8 mouse cellular contexts compared by ENCODE assay signal in genomic region chr13:24602978-24603377, GRCm38 (mm10). TPM values are rescaled to one million over a fixed set of nuclear protein-coding genes. Genes with fewer than 3 reads are reported as not detected.
DNase-seq lines count a peak whose midpoint lies in the region; ATAC-seq lines count a peak whose summit lies in the region.

No protein-coding gene starts in this region.

- H3K4me1 ChIP-seq in stomach, embryonic 14.5 days (ENCODE audit: control insufficient read depth, insufficient read depth, low read length): peaks cover 20% of the 10 kb centered on the region; the same call in 1 of the 2 replicates

- peak; percentile 24 for DNase-seq in adrenal gland, adult 8-10 months
- DNase-seq in adrenal gland, postnatal 4 days (ENCODE audit: low spot score in 2 of 2): no peak
- DNase-seq in heart, postnatal 10 days: peak; percentile 78 to 85
- DNase-seq in lung, adult 18-20 months: peak; percentile 67 to 77
- no peak for DNase-seq in layer of hippocampus, postnatal 36 days
- no peak for DNase-seq in ovary, postnatal 14 days (ENCODE audit: low spot score)

- ATAC-seq in common myeloid progenitor, adult 5-6 weeks (replicated peaks; ENCODE audit: low read depth, poor library complexity, severe bottlenecking): peak; percentile 69
- no peak for ATAC-seq in stomach, embryonic 14.5 days (ENCODE audit: insufficient number of reproducible peaks, insufficient read depth, low FRiP score, low read depth)

- H3K4me2 ChIP-seq in stomach, embryonic 14.5 days (replicated peaks; ENCODE audit: low read depth, low read length): no peak overlapping the region

- H3K36me3 ChIP-seq in stomach, embryonic 14.5 days (ENCODE audit: control insufficient read depth, insufficient read depth, low read length): no peaks in the 10 kb centered on the region

- H3K27me3 ChIP-seq in stomach, embryonic 14.5 days (ENCODE audit: control insufficient read depth, insufficient read depth, low read length): no peaks in the 10 kb centered on the region

- H3K4me3 ChIP-seq in stomach, embryonic 14.5 days (ENCODE audit: low read depth, low read length): no peak overlapping the region

- WGBS in stomach, embryonic 14.5 days: 14% methylated on average over 4 of the region's 4 CpGs

- no peaks in the 10 kb centered on the region for H3K9me3 ChIP-seq in stomach, embryonic 14.5 days (ENCODE audit: control insufficient read depth, low read depth, low read length)

- intact Hi-C loops in heart, postnatal 10 days (cut with DNase I): no loop called here

- H3K27ac ChIP-seq in stomach, embryonic 14.5 days (ENCODE audit: low read length): 0 out of 2 replicates have a peak overlapping the region, but pooled peaks have one; percentile 15

- no peak overlapping the region for H3K9ac ChIP-seq in stomach, embryonic 14.5 days (replicated peaks; ENCODE audit: low read depth, low read length)

RNA-seq across cellular contexts. Expression of gene Ripor2, which starts 21.0 kb away (rescaled TPM):
- 1 to 10 TPM; 4.1 to 7.3 (median 5.4) TPM for total RNA-seq in adrenal gland, adult 8-10 months (2022)
- total RNA-seq in adrenal gland, postnatal 4 days (2021): 1 to 10 TPM; 9.1 to 9.7 TPM
- total RNA-seq in common myeloid progenitor, adult 5-6 weeks (2017): 57.2 and 64.6 TPM in 2 replicates
- total RNA-seq in heart, postnatal 10 days (2021): 10 to 100 TPM; 13.0 to 16.3 TPM
- polyA plus RNA-seq in stomach, embryonic 14.5 days (2014; fragmentation: Nextera tagmentation; extraction: Ambion mirVana): 2.3 and 2.6 TPM in 2 replicates
- total RNA-seq in layer of hippocampus, postnatal 36 days (2021): 10 to 100 TPM; 75.7 to 81.1 TPM

Comparison
In these comparisons a context has a peak if more than half of its experiments do, and no peak if none do; other contexts are left out.
1. DNase-seq: peak in adrenal gland, adult 8-10 months (single experiment), heart, postnatal 10 days (2 of 2) and lung, adult 18-20 months (2 of 2); none in adrenal gland, postnatal 4 days (0 of 2), layer of hippocampus, postnatal 36 days (0 of 2) and ovary, postnatal 14 days (single experiment).